Mouse (Mus musculus): ENCODE measurements at regions not wholly inside any gene's neighbourhood (a gene's known extent, or its start where the extent isn't known, plus 50 kb on each side); places are given as distances from the start of the nearest gene placed in this dataset.
"Not testable (repeated sequence)": the region's sequence is repeated elsewhere in the genome, so short reads cannot be mapped to it uniquely, and the experiment has no call there.

DNA sequence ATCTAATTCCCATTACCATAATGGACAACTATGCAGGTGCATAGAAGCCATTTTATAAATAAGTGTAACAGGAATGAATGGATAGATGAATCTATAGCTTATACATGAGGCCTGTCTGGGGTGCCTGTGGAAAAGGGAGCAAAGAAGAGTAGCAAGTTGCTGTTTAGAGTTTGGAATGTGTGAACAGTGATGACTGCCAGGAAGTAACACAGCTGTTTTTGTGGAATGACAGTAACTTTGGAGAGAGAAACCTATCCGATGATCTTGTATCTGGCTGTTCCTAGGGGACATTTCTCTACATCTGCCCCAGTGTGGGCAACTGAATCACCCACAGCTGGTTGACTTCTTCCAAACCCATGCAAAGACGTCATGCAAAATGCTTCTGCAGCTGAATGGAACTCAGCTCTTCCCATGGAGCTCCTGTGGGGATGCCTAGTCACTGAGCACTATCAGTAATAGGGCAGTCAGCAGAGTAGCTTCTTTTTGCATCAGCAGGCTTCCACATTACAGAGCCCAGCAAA, 192.4 kb downstream of the Osr1 start:
- not testable (repeated sequence) for ATAC-seq; H3K4me2 ChIP-seq (replicated peaks); H3K9ac ChIP-seq; H3K27ac ChIP-seq; H3K4me1 ChIP-seq (replicated peaks); H3K36me3 ChIP-seq; H3K27me3 ChIP-seq (replicated peaks); H3K9me3 ChIP-seq; H3K4me3 ChIP-seq (replicated peaks)
- 46% methylated on average over 2 of the region's 2 CpGs for WGBS

DNA sequence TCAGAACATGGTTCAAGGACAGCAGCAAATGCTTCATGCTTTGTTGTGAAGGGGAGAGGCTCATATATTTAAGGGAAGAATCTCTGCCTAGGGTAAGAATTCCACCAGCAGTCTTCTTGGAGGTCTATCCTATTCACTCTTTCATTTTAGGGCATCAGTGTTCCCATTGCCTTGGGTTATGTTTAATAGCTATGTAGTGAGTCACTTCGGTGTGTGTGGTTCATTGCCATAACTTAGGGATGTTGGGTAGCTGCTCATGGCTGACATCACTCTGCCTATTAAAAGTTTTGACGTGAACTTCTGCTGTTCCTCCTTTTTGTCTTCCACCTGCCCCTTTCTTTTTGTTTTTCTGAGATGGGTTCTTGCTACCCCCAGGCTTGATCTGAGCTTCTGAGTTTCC, 192.9 kb downstream of the Osr1 start:
- no peaks in the 10 kb centered on the region for H3K36me3 ChIP-seq
- 92% methylated on average over 2 of the region's 2 CpGs for WGBS
- no peaks in the 10 kb centered on the region for H3K27me3 ChIP-seq (replicated peaks)
- no peak overlapping the region for H3K27ac ChIP-seq
- no peak overlapping the region for H3K9ac ChIP-seq
- H3K4me1 ChIP-seq (replicated peaks) = no peaks in the 10 kb centered on the region
- H3K4me2 ChIP-seq (replicated peaks) = no peak overlapping the region
- ATAC-seq = no peak
- H3K4me3 ChIP-seq (replicated peaks) = no peak overlapping the region
- no peaks in the 10 kb centered on the region for H3K9me3 ChIP-seq

DNA sequence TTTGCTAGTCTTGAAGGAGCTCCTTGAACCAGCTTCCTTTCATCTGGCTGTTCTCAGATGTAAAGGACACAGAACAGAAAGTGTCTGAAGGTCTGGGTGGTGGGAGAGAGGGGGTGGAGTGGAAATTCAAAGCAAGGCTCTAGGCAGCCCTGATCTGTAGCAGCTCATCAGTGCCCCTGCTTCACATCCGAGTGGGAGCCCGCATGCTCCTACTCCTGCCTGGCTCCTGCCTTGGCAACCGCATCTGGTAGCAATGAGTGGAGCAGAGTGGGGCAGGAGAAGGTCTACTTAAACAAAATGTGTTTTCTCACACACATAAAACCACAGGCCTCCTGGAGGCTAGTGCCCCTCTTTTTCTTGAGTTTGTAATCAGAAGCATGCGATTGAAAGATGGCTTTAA, 201.0 kb downstream of the Osr1 start:
- Histone ChIP-seq H3K36me3 (no peaks in the 10 kb centered on the region), H3K27ac (no peak overlapping the region), H3K4me1 (replicated peaks) (no peaks in the 10 kb centered on the region), H3K4me3 (replicated peaks) (no peak overlapping the region), H3K27me3 (replicated peaks) (no peaks in the 10 kb centered on the region), H3K9me3 (no peaks in the 10 kb centered on the region), H3K4me2 (replicated peaks) (no peak overlapping the region), H3K9ac (no peak overlapping the region)
- 76% methylated on average over 4 of the region's 4 CpGs for WGBS
- no peak for ATAC-seq

DNA sequence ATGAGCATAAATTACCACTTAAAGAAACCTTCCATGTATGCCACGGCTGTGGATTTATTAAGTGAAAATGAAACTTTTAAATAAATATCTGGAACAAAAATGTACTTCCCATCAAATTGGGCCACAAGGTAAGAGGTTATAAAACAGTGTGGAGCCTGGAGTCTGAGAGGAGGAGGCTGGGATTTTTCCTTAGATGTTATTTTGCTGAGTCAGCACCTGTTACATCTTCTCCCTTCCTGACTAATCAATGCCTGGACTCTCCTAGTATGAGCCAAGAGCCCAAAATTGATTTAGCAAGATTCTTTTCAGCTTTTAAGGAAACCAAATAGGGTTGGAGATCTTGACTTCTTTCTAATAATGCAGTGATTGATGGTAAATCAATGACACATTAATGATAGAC, 203.0 kb downstream of the Osr1 start:
- no peak for ATAC-seq
- no peaks in the 10 kb centered on the region for H3K27me3 ChIP-seq (replicated peaks)
- H3K9ac ChIP-seq = no peak overlapping the region
- 76% methylated on average over 1 of the region's 1 CpGs for WGBS
- no peak overlapping the region for H3K27ac ChIP-seq
- no peak overlapping the region for H3K4me3 ChIP-seq (replicated peaks)
- no peak overlapping the region for H3K4me2 ChIP-seq (replicated peaks)
- H3K4me1 ChIP-seq (replicated peaks) = no peaks in the 10 kb centered on the region
- no peaks in the 10 kb centered on the region for H3K9me3 ChIP-seq
- H3K36me3 ChIP-seq = no peaks in the 10 kb centered on the region

DNA sequence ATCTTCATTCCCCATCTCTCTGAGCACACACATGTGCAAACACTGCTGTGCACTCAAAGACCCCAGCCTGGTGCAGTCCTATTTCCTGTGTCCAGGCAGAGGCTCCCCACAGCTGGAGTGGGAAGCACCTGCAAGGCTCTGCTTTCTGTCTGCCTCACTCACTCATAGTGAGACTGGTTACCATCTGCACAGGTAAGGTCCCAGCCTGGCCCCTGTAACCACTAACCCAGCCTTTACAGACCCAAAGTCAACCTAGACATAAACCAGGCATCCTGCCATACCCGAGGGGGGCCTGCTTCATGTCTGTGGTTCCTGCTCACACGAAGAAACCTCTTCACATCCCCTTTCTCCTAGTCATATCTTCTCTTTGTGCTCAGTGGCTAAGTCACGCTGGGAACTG, 232.4 kb downstream of the Osr1 start:
- Histone ChIP-seq H3K4me3 (replicated peaks) (no peak overlapping the region), H3K4me2 (replicated peaks) (no peak overlapping the region), H3K27ac (no peak overlapping the region), H3K9ac (no peak overlapping the region), H3K36me3 (no peaks in the 10 kb centered on the region), H3K9me3 (no peaks in the 10 kb centered on the region), H3K4me1 (replicated peaks) (no peaks in the 10 kb centered on the region), H3K27me3 (replicated peaks) (no peaks in the 10 kb centered on the region)
- ATAC-seq = no peak
- 36% methylated on average over 3 of the region's 3 CpGs for WGBS

DNA sequence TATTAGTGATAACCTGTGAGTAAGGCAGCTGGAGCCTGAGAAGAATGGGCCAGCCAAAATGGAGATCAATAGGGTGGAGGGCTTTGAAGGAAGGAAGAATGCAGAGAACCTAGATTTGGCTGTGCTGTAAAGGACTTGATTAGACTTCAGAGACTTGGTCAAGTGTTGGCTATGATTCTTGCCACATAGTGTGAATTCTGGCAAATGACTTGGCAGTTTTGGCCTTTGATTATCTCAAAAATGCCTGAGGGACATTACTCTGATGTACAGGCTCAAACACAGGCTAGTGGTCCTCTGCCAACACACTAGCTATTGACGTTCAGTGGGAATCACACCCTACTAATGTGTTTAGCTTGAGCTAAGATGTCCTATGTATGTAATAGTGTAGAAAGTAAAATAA, 237.5 kb downstream of the Osr1 start:
- WGBS = 71% methylated on average over 1 of the region's 1 CpGs
- no peak overlapping the region for H3K4me2 ChIP-seq (replicated peaks)
- no peak overlapping the region for H3K27ac ChIP-seq
- no peaks in the 10 kb centered on the region for H3K9me3 ChIP-seq
- no peak overlapping the region for H3K9ac ChIP-seq
- no peaks in the 10 kb centered on the region for H3K27me3 ChIP-seq (replicated peaks)
- H3K4me3 ChIP-seq (replicated peaks) = no peak overlapping the region
- ATAC-seq = no peak
- no peaks in the 10 kb centered on the region for H3K4me1 ChIP-seq (replicated peaks)
- no peaks in the 10 kb centered on the region for H3K36me3 ChIP-seq

DNA sequence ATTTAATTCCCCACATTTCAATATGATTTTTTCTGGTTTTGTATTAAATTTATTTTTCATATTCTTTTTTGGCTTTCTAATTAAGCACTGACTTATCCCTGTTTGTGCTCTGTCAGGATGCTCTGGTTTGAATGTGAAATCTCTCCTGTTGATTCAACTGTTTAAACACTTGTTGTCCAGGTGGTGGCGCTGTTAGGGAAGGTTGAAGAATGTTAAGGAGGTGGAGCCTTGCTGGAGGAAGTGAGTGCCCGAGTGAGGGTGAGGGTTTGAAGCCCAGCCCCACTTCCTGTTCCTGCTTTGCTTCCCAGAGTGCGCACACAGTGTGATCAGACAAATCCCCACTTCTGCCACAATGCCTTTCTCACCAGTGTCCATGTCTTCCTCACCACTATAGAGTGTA, 263.4 kb downstream of the Osr1 start:
- Histone ChIP-seq H3K4me1 (replicated peaks) (no peaks in the 10 kb centered on the region), H3K4me3 (replicated peaks) (no peak overlapping the region), H3K27me3 (replicated peaks) (no peaks in the 10 kb centered on the region), H3K4me2 (replicated peaks) (no peak overlapping the region), H3K27ac (no peak overlapping the region), H3K9ac (no peak overlapping the region), H3K36me3 (no peaks in the 10 kb centered on the region), H3K9me3 (no peaks in the 10 kb centered on the region)
- 59% methylated on average over 3 of the region's 3 CpGs for WGBS
- no peak for ATAC-seq

DNA sequence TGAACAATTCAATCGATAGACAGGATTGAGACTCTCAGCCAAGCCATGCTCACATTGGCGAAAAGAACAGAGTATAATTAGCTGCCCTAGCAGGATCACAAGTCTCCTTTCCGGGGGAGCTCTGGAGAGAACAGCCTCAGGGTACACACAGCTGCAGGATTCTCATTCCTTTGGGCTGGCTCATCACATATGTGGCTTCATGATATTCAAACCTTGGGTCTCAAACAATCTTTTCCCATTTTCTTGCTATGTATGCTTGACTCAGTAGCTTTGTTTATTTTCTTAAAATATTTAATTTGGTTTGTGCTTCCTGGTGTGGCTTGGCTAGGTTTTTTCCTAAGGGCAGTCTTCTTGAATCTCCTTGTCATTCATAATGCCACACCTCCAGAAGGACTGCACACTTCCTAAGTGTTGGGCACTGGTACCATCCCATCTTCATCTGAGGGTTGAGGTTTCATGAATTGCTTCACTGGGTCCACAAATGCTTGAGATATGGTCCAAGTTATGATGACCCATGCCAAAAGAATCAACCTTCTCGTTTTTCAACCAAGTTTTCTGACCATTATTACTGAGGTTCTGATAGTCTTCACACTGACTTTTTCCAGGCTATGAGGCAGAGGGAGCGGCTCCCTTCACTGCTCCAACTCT, 269.4 kb downstream of the Osr1 start:
- 75% methylated on average over 5 of the region's 5 CpGs for WGBS
- no peak overlapping the region for H3K27ac ChIP-seq
- no peak overlapping the region for H3K9ac ChIP-seq
- no peak overlapping the region for H3K4me3 ChIP-seq (replicated peaks)
- ATAC-seq = no peak
- H3K36me3 ChIP-seq = no peaks in the 10 kb centered on the region
- H3K27me3 ChIP-seq (replicated peaks) = no peaks in the 10 kb centered on the region
- no peak overlapping the region for H3K4me2 ChIP-seq (replicated peaks)
- H3K9me3 ChIP-seq = no peaks in the 10 kb centered on the region
- no peaks in the 10 kb centered on the region for H3K4me1 ChIP-seq (replicated peaks)

DNA sequence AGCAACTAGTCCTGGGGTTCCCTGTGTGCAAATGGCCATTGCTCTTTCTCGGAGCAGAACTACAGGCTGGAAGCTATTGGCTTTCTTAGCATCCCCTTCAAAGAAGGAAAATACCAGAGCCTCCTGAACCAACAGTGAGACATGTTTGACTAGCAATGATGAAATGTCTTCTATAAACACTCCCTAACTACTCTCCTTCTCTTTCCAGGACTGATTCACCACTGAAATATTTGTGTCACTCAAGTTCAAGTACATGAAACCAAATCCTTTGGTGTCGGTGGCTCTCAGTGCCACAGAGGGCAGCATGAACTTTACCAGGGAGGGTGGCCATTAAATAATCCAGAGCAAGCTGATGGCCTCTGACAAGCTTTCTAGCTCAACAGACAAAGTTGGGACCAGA, 270.0 kb downstream of the Osr1 start:
- no peak for ATAC-seq
- no peak overlapping the region for H3K9ac ChIP-seq
- no peak overlapping the region for H3K4me2 ChIP-seq (replicated peaks)
- 56% methylated on average over 2 of the region's 2 CpGs for WGBS
- H3K4me1 ChIP-seq (replicated peaks) = no peaks in the 10 kb centered on the region
- no peak overlapping the region for H3K27ac ChIP-seq
- H3K27me3 ChIP-seq (replicated peaks) = no peaks in the 10 kb centered on the region
- H3K36me3 ChIP-seq = no peaks in the 10 kb centered on the region
- no peak overlapping the region for H3K4me3 ChIP-seq (replicated peaks)
- no peaks in the 10 kb centered on the region for H3K9me3 ChIP-seq

DNA sequence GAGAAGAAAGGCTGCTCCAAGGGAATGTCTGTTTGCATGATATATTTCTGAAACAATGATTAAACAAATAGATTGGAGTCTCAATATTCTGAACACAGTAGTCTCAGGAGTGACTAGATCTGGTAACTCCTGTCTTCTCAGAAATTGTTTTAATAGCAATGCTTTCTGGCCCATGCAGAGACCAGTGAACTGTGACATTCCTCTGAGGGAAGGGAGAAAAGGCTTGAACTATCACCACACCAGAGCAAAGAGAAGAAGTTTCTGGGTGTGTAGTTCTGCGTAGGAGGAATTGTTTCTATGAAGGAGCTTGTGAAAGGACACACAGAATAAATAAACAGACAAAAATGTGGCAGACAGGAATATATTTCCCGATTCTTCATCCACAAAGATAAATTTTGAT, 277.1 kb downstream of the Osr1 start:
- Histone ChIP-seq H3K36me3 (no peaks in the 10 kb centered on the region), H3K27ac (no peak overlapping the region), H3K4me1 (replicated peaks) (no peaks in the 10 kb centered on the region), H3K4me3 (replicated peaks) (no peak overlapping the region), H3K27me3 (replicated peaks) (no peaks in the 10 kb centered on the region), H3K9ac (no peak overlapping the region), H3K4me2 (replicated peaks) (no peak overlapping the region), H3K9me3 (no peaks in the 10 kb centered on the region)
- WGBS = 72% methylated on average over 2 of the region's 2 CpGs
- ATAC-seq = no peak

DNA sequence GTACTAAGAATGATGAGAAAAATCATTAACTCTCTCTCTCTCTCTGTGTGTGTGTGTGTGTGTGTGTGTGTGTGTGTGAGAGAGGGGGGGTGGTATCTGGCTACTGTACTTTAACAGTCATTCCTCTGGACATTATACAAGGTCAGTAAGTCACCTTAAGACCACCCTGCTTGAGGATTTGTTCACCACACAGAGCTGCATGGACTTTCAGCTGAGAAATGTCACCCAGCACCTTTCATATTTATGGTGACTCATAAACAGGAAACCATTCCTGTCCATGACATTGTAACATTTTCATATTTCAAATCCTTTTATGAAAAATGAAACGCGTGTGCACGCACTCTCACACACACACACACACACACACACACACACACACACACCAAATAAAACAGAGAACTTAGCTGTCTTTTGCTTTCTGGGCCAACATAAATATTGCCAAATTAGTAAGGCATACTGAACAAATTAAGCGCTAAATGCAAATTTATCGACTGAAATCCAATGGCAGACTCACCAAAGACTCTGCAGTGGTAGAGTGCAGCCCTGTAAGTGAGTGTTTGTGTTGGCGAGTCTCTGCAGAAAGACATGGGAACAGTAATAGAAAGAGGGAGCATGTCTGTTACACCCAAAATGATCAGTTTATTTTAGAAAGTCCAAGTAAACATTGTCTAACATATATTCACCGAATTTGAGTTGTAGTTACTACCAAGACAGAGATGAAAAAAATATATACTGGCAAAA, 277.7 kb downstream of the Osr1 start:
- no peak for ATAC-seq
- H3K27ac ChIP-seq = no peak overlapping the region
- H3K4me1 ChIP-seq (replicated peaks) = no peaks in the 10 kb centered on the region

DNA sequence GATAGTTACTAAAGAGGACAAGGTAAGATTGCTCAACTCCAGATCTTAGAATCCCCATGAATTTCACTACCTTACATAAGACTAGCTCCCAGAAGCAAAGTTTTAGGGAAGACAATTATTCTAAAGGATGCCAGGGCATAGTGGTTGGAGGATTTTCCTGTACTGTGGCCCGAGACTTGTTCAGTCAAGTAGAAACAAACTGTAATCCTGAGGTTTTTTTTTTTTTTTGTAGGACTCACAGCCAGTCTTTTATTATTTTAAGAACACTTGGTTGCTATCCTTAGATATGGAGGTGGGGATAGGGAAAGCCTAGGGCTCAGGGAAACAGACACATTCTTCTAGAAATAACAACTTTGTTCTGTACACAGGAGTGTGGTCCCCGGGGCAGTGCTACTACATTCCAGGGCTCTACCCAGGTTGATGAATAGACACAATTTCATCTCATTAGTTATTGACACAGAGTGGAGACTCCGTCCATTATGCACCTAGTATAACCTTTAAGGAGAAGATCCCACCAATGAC, 285.6 kb downstream of the Osr1 start:
- Histone ChIP-seq H3K4me3 (replicated peaks) (no peak overlapping the region), H3K27me3 (replicated peaks) (no peaks in the 10 kb centered on the region), H3K4me1 (replicated peaks) (no peaks in the 10 kb centered on the region), H3K4me2 (replicated peaks) (no peak overlapping the region), H3K9me3 (no peaks in the 10 kb centered on the region), H3K9ac (no peak overlapping the region), H3K27ac (no peak overlapping the region), H3K36me3 (no peaks in the 10 kb centered on the region)
- 79% methylated on average over 3 of the region's 3 CpGs for WGBS
- ATAC-seq = no peak

More for the DNA sequence above, 277.7 kb downstream of the Osr1 start:
- Histone ChIP-seq H3K9me3 (no peaks in the 10 kb centered on the region), H3K4me3 (replicated peaks) (no peak overlapping the region), H3K27me3 (replicated peaks) (no peaks in the 10 kb centered on the region), H3K4me2 (replicated peaks) (no peak overlapping the region), H3K36me3 (no peaks in the 10 kb centered on the region), H3K9ac (no peak overlapping the region)
- WGBS = 70% methylated on average over 7 of the region's 7 CpGs

DNA sequence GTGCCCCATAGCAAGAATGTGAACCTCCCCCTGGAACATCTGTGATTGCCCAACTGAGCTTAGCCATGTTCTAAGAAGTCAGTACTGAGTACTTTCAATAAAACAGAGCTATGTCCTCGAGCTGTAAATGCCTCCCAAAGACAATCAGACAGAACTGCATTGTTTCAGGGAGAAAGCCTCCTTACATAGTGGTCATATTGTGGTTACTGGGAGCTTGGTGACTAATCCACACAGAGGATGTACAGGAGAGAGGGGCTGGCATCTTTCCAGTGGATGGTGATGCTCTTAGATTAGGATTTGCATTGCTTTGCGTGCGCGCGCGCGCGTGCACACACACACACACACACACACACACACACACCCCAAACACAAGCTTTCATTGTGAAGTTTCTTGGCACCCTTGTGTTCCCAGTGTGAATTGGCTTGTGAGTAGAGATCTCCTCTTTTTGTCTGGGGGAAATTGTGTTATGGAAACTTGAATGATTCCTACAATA, 286.3 kb downstream of the Osr1 start:
- WGBS = 91% methylated on average over 8 of the region's 8 CpGs
- no peak for ATAC-seq
- Histone ChIP-seq H3K4me1 (replicated peaks) (no peaks in the 10 kb centered on the region), H3K9ac (no peak overlapping the region), H3K27me3 (replicated peaks) (no peaks in the 10 kb centered on the region), H3K27ac (no peak overlapping the region), H3K4me2 (replicated peaks) (no peak overlapping the region), H3K36me3 (no peaks in the 10 kb centered on the region), H3K9me3 (no peaks in the 10 kb centered on the region), H3K4me3 (replicated peaks) (no peak overlapping the region)

All from intestine, embryonic 15.5 days (tissue).